Mouse (Mus musculus) kidney, postnatal 4 days (tissue): ENCODE measurements around the gene Rwdd2a.
"Not testable (repeated sequence)": the region's sequence is repeated elsewhere in the genome, so short reads cannot be mapped to it uniquely, and the experiment has no call there.

Experiments used
- DNase-seq, 2 experiments: peaks; one replicate each; pipeline ENCODE4 v3.0.0; 2021; ENCODE audit warnings: mixed read lengths in 2 of 2

The Rwdd2a gene

DNA sequence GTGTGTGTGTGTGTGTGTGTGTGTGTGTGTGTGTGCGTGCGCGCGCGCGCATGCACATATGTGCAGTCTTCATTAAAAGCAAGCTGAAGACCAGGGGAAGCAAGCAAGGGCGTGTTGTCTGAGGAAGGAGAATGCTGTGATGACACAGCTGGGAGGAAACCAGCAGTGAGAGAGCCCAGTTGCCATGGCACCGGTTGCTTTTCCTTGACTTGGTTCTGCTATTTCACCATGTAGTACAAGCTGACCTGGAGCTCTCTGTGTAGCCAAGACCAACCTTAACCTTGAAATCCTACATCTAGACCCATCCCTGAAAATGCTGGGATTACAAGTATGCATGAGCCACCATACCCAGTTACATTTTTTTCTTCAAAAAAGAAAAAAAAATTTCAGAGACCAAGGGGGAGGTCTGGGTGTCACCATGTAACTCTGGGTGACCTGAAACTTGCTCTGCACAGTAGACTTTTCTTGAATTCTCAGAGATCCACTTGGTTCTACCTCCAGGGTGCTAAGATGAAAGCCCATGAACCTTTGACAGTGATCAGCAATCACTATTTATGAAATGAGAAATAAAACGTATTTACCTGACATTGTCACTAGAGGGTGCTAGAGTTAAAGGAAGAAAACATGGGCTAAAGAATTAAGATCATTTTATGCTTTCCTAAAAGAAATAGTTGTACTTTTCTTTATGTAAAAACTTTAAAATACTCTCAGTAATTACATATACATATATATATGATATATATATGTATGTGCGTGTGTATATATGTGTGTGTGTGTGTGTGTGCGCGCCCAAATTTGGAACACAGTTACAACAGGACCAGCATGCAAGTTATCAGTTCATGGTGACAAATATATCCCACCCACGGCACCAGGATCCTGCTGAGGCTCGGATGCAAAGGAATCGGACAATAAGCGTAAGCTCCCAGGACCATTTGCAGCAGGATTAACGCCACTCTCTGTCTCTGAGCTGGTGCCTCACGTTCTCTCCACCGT lies 21.2 kb downstream of the Rwdd2a start:
- no peak for DNase-seq

DNA sequence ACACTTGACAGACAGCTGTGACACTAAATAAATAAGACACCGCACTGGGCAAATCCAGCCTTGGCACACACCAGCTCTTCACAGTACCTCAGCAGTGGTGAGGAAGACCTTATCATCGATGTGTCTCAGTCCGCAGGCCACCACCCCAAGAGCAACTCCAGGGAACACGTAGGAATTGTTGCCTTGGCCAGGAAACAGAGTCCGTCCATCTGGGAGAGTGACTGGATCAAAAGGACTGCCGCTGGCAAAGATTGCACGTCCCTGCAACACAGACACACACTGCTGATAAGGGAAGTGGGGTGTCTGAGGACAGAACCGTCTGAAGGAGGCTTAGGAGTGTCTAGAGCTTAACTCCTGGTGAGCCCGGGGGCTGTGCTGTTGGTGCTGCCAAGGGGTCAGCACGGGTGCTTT lies 22.6 kb downstream of the Rwdd2a start:
- not testable (repeated sequence) for DNase-seq

DNA sequence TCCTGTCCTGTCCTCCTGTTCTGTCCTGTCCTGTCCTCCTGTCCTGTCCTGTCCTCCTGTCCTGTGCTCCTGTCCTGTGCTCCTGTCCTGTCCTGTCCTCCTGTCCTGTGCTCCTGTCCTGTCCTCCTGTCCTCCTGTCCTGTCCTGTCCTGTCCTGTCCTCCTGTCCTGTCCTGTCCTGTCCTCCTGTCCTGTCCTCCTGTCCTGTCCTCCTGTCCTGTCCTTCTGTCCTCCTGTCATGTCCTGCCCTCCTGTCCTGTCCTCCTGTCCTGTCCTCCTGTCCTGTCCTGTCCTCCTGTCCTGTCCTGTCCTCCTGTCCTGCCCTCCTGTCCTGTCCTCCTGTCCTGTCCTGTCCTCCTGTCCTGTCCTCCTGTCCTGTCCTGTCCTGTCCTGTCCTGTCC lies 25.2 kb downstream of the Rwdd2a start:
- DNase-seq = not testable (repeated sequence)

DNA sequence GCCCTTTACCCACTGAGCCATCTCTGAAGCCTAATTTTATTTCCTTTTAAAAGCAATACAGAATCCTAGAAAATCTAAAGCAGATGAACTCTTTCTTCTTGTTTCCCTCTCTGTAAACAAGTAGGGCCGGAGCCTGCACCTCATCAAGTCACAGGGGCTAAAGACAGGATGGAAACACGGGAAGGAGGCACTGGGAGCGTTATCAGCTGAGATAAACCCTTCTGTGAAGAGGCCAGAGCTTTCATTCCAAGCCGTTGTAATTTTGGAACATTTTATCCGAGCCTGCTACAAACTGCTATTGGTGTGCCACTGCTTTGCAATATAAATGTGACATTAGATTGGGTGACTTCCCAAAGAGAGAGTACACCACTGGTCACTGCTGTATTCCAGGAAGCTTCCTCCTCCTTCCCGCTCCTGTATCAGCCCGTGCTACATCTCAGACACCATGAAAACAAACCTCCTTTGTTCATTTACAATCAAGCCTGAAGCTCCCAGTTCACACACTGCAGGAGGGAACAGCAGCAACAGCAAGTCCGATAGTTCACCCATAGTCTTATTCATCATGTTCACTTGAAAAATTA lies 28.0 kb downstream of the Rwdd2a start:
- no peak for DNase-seq

DNA sequence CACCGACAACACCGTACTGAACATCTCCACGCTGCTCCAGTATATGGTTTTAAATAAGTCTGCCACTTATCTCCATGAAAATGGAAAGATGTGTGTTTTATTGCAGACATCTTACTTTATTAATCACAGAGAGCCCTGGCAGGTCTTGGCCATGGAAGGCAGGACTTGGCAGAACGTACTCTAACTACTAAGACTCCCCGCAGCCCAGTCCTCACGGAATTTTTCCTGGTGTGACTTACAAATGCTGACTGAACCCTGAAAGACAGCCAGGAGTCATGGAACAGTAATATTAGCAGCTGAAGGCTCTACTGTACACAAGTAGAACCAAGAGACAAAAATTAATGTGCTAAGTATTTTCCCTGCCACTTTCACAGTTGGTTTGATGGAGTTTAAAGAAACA lies 34.0 kb downstream of the Rwdd2a start:
- no peak for DNase-seq

DNA sequence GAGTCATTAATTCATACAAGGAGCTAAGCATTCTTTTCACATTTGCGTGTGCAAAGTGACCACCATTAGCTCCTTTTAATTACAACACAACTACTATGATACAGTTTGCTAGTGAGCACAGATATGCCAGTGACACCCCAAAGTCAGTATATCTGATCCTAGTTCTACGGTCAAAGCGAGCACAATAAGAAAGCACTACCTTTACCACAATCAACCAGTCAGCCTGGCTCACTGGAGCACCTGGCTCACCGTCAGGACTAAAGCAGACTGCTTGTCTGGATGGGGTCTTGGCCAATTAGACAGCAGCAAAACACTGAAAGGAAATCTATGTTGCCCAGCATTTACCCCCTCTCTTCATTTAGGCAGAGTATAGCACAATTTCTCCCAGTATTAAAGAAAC lies 40.3 kb downstream of the Rwdd2a start:
- no peak for DNase-seq

DNA sequence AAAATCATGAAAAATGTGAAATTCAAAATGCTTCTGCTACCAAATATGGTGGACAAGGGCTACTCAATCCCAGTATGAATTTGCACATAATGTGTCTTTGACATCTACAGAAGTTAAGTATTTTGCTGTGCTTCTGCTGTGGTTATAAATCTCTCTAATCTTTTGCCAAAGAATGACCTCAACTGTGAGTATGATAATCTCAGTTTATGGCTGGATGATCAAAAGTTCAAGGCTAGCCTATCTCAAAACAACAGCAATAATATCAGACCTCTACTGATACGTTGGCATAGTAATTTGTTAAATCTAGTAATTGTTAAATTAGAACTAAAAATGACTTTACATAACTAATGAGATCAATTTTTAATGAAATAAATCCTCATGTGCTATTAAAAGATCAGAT lies 44.0 kb downstream of the Rwdd2a start:
- no peak for DNase-seq

DNA sequence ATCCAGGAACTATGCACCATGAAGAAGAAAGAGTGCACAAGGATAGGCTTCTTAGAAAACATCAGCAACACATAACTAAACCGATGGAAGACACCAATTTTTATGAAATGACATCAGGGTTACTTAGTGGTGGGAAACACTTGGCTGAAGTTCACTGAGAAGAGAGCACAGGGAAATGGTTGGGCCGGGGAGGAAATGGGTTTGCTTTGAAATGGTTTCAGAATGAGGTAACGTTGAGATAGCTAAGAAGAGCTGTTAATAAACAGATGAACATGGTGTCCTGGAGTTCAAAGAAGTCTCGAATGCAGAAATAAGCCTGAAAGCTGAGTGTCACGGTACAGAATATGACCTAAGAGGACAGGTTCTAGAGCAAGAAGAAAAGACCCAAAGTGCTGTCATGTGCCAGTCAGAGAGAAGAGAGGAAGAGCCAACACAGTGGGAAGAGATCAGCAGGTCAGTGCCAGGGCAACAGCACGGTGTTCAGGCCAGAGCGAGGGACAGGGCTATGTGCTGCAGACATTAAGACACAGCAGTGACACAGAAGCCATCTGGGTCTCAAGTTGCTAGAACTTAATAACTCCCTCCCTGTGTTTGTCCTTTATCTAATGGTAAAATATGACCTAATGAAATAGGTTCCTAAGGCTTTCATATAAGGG lies 46.2 kb downstream of the Rwdd2a start:
- DNase-seq = no peak

DNA sequence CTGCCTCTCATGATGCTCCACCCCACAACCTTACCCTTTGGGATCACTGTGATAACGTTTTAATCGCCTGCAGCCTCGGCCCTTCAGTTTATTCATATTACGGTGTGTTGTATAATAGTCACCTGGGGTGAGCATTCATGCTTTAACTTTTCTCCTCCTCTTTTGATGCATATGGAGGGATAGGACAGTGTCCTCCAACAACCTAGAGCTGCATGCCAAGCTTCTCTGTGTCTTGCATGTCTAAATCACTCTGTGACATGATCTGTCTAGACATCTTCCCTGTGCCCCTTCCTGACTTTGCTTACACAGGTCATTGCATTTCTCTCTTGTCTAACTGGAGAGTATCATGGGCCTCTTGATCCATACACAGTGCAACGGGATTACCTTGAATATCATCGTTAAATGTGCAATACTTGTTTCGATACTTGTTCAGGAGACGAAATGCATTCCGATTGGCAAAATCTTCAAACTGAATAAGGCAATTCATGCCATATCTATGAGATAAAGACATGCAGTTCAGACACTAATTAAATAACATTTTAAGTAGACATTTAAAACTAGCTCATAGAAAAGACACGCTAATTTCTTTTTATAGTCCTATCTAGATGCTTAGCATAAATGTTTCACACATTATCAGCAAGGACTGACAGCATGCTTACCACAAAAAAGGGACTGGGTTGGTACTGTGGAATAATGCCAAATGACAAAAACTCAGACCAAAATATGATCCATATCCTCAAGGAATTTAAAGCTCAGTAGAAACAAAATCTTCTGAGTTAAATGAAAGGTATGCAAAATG lies 47.7 kb downstream of the Rwdd2a start:
- DNase-seq = no peak

DNA sequence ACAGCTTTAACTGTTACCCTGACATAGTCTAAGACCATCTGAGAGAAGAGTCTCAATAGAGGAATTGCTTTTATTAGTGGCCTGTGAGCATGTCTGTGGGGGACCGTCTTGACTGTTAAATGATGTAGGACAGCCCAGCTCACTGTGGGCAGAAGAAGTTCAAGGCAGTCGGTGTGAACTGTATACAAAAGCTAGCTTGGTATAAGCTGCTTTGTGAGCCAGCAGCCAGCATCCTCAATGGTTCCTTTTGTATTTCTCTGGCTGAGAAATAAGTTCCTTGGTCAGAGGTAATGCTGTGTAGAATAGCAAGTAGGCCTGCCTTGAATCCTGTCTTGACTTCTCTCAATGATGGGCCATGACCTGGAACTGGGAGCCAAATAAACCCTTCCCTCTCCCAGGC lies 50.3 kb downstream of the Rwdd2a start:
- no peak for DNase-seq

DNA sequence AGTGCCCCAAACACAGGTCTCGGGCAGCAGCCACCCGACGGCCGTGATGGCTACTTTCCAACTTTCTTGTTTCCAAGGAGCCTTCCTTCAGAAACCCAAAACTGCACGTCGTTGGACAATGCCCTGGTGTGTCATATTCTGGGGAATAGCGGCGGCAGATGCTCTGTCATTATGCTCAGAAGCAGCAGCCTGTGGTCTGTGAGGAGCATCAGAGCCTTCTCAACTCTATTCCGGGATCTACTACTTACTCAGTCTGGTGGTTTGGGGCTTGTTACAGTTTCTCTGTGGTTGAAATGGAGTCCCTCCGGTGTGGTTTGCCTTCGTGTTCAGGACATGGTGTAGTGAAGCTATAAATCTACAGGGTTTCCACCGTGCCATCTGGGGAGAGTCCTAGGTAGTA lies 52.2 kb downstream of the Rwdd2a start:
- no peak for DNase-seq
